Mouse (Mus musculus) brown adipose tissue, adult 24 weeks (tissue): ENCODE results near the gene Spata9. TPM values are rescaled to one million over a fixed set of nuclear protein-coding genes. Genes with fewer than 3 reads are reported as not detected.

ENCODE experiments used
- H3K27ac ChIP-seq: fragments of 200-500 bp; replicated peaks from 2 replicates; pipeline ENCODE4 v1.5.1; 2012; ENCODE audit warnings: low read depth, mild to moderate bottlenecking, low read length
- H3K4me1 ChIP-seq: fragments of 200-500 bp; 2 replicates; pipeline ENCODE4 v1.6.1; 2012; ENCODE audit warnings: low read length, mixed read lengths; ENCODE audit not compliant: control insufficient read depth, insufficient read depth, insufficient read length
- H3K4me3 ChIP-seq: fragments of 200-500 bp; 2 replicates; pipeline ENCODE4 v1.5.1; 2012; ENCODE audit warnings: low read depth, mild to moderate bottlenecking, low read length, moderate library complexity; ENCODE audit not compliant: insufficient read depth
- polyA plus RNA-seq: library from polyadenylated mRNA; stranded (reverse); fragments of >200 nt; gene quantifications from 2 replicates; pipeline ENCODE4 v1.2.4, GENCODE M21; 2012; ENCODE audit not compliant: missing spikeins, insufficient read depth, insufficient read length

Spata9 gene
- polyA plus RNA-seq, 1 experiment: not detected

DNA sequence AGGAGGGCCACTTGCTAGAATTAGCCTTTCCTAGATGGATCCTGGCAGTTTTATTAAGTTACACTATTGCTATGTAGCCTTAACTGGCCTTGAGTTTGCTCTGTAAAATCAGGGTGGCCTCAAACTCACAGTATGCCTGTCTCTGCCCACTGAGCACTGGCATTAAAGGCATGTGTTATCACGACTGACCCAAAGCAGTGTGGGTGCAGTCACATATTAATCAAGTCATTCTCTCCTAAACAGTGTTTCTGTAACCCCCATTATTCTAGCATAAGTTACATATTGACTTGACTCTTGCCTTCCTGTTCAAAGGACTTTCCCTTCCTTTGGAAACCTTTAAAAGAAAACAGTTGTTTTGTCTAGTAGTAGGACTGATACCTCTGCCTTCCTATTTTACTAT, 75.5 kb downstream of the Spata9 start:
- no peak overlapping the region for H3K4me3 ChIP-seq
- H3K27ac ChIP-seq: no peak overlapping the region
- no peaks in the 10 kb centered on the region for H3K4me1 ChIP-seq

DNA sequence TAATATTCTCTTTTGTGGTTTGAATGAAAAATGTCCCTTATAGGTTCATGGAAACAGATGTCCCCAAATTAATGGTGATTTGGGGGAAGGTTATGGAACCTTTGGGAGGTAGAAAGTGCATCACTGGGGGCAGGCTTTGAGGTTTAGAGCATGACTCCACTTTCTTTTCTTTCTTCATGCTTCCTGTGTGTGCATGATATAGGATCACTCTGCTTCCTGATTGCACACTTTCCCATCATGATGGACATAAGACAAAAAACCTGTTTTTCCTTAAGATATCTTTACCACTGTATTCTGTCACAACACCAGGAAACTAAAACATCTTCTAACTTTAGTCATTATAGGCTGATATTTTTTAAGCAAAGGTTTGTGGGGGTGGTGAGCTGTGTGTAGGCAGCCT, 78.0 kb downstream of the Spata9 start:
- Histone ChIP-seq H3K4me1 (no peaks in the 10 kb centered on the region), H3K4me3 (no peak overlapping the region)

More for the DNA sequence above, 78.0 kb downstream of the Spata9 start:
- H3K27ac ChIP-seq: no peak overlapping the region

Other genes with a start within 250 kb of the Spata9 start
- gene Glrx, start 127.3 kb upstream of the Spata9 start, polyA plus RNA-seq: 39.4 and 47.7 TPM in 2 replicates
- 3.6 and 6.9 TPM in 2 replicates for gene Rhobtb3, start 23.2 kb upstream of the Spata9 start, polyA plus RNA-seq
- gene Rfesd, start 51.6 kb downstream of the Spata9 start, polyA plus RNA-seq: 46.9 and 79.7 TPM in 2 replicates
- not detected in 2 replicates for gene Gpr150, start 89.8 kb downstream of the Spata9 start, polyA plus RNA-seq
- 8.3 and 9.4 TPM in 2 replicates for gene Arsk, start 131.5 kb downstream of the Spata9 start, polyA plus RNA-seq
- 12.5 and 18.6 TPM in 2 replicates for gene Ttc37, start 131.6 kb downstream of the Spata9 start, polyA plus RNA-seq